17 mouse cellular contexts compared by ENCODE assay signal in genomic region chr12:8305258-8305657, GRCm38 (mm10). TPM values are rescaled to one million over a fixed set of nuclear protein-coding genes. Genes with fewer than 3 reads are reported as not detected.
"Had no signal": no experiment of that assay in that cellular context is flagged by ENCODE, and none has a peak within 500 bp of the region (broad histone marks: within the 10 kb centered on the region; RNA-seq: fewer than 3 reads in every experiment).

No protein-coding gene starts in this region.

- H3K27ac ChIP-seq: neural tube, embryonic 13.5 days; neural tube, embryonic 15.5 days; stomach, embryonic 15.5 days; stomach, postnatal 0 days had no signal

- DNase-seq: retina, postnatal 1 day; right cerebral cortex, adult 18-20 months; right cerebral cortex, postnatal 14 days; right cerebral cortex, postnatal 25 days; right cerebral cortex, postnatal 4 days; spleen, adult 18-20 months; thymus, adult 18-20 months; thymus, adult 2 months; thymus, postnatal 14 days; thymus, postnatal 25 days; thymus, postnatal 36 days; thymus, postnatal 4 days had no signal

- H3K4me3 ChIP-seq: neural tube, embryonic 13.5 days; neural tube, embryonic 15.5 days; stomach, embryonic 15.5 days had no signal

RNA-seq across cellular contexts. Expression of gene Gdf7, which starts 3.5 kb away (rescaled TPM):
- total RNA-seq: neutrophil, adult 5-6 weeks had no signal
